Mouse (Mus musculus): Measurements from ENCODE around the gene Ush2a. TPM values are rescaled to one million over a fixed set of nuclear protein-coding genes. Genes with fewer than 3 reads are reported as not detected.
A peak's percentile ranks its signal among the peaks of the same experiment; 100 is the strongest.

The Ush2a gene
- polyA plus RNA-seq, 1 experiment, result 0.19 TPM

GRCm38 (mm10) chr1:188633736-188634135 lies 371.9 kb downstream of the Ush2a start:
- no peak for TF ChIP-seq POLR2A (IDR thresholded peaks at IDR 0.05; ENCODE audit: extremely low read depth, insufficient read depth, low read length)
- TF ChIP-seq CTCF (IDR thresholded peaks at IDR 0.05; ENCODE audit: extremely low read depth, insufficient read depth, low read length), result peak; percentile 79
- no peak overlapping the region for H3K4me3 ChIP-seq (ENCODE audit: insufficient read depth, low read length)
- no peak overlapping the region for H3K27ac ChIP-seq (ENCODE audit: insufficient read depth, low read length)
- no peaks in the 10 kb centered on the region for H3K4me1 ChIP-seq (ENCODE audit: control insufficient read depth, insufficient read depth, low read length)

GRCm38 (mm10) chr1:188639666-188640065 lies 377.8 kb downstream of the Ush2a start:
- H3K4me1 ChIP-seq (ENCODE audit: control insufficient read depth, insufficient read depth, low read length), result no peaks in the 10 kb centered on the region
- TF ChIP-seq POLR2A (IDR thresholded peaks at IDR 0.05; ENCODE audit: extremely low read depth, insufficient read depth, low read length) (no peak), CTCF (IDR thresholded peaks at IDR 0.05; ENCODE audit: extremely low read depth, insufficient read depth, low read length) (no peak)
- no peak overlapping the region for H3K4me3 ChIP-seq (ENCODE audit: insufficient read depth, low read length)
- H3K27ac ChIP-seq (ENCODE audit: insufficient read depth, low read length), result no peak overlapping the region

- Histone ChIP-seq H3K4me1 (ENCODE audit: control insufficient read depth, insufficient read depth, low read length) (no peaks in the 10 kb centered on the region), H3K27ac (ENCODE audit: insufficient read depth, low read length) (no peak overlapping the region), H3K4me3 (ENCODE audit: insufficient read depth, low read length) (no peak overlapping the region)
- no peak for TF ChIP-seq CTCF (IDR thresholded peaks at IDR 0.05; ENCODE audit: extremely low read depth, insufficient read depth, low read length)
- no peak for TF ChIP-seq POLR2A (IDR thresholded peaks at IDR 0.05; ENCODE audit: extremely low read depth, insufficient read depth, low read length)
Observed at GRCm38 (mm10) chr1:188643156-188643555, 381.3 kb downstream of the Ush2a start.

- Histone ChIP-seq H3K27ac (ENCODE audit: insufficient read depth, low read length) (no peak overlapping the region), H3K4me3 (ENCODE audit: insufficient read depth, low read length) (no peak overlapping the region), H3K4me1 (ENCODE audit: control insufficient read depth, insufficient read depth, low read length) (no peaks in the 10 kb centered on the region)
- TF ChIP-seq CTCF (IDR thresholded peaks at IDR 0.05; ENCODE audit: extremely low read depth, insufficient read depth, low read length) (no peak), POLR2A (IDR thresholded peaks at IDR 0.05; ENCODE audit: extremely low read depth, insufficient read depth, low read length) (no peak)
Observed at GRCm38 (mm10) chr1:188653001-188653400, 391.2 kb downstream of the Ush2a start.

- Histone ChIP-seq H3K4me3 (ENCODE audit: insufficient read depth, low read length) (no peak overlapping the region), H3K27ac (ENCODE audit: insufficient read depth, low read length) (no peak overlapping the region), H3K4me1 (ENCODE audit: control insufficient read depth, insufficient read depth, low read length) (no peaks in the 10 kb centered on the region)
- no peak for TF ChIP-seq CTCF (IDR thresholded peaks at IDR 0.05; ENCODE audit: extremely low read depth, insufficient read depth, low read length)
- no peak for TF ChIP-seq POLR2A (IDR thresholded peaks at IDR 0.05; ENCODE audit: extremely low read depth, insufficient read depth, low read length)
Observed at GRCm38 (mm10) chr1:188656121-188656520, 394.3 kb downstream of the Ush2a start.

- Histone ChIP-seq H3K27ac (ENCODE audit: insufficient read depth, low read length) (no peak overlapping the region), H3K4me1 (ENCODE audit: control insufficient read depth, insufficient read depth, low read length) (no peaks in the 10 kb centered on the region), H3K4me3 (ENCODE audit: insufficient read depth, low read length) (no peak overlapping the region)
- no peak for TF ChIP-seq CTCF (IDR thresholded peaks at IDR 0.05; ENCODE audit: extremely low read depth, insufficient read depth, low read length)
- no peak for TF ChIP-seq POLR2A (IDR thresholded peaks at IDR 0.05; ENCODE audit: extremely low read depth, insufficient read depth, low read length)
Observed at GRCm38 (mm10) chr1:188659159-188659558, 397.3 kb downstream of the Ush2a start.

- Histone ChIP-seq H3K4me1 (ENCODE audit: control insufficient read depth, insufficient read depth, low read length) (no peaks in the 10 kb centered on the region), H3K4me3 (ENCODE audit: insufficient read depth, low read length) (no peak overlapping the region), H3K27ac (ENCODE audit: insufficient read depth, low read length) (no peak overlapping the region)
- TF ChIP-seq POLR2A (IDR thresholded peaks at IDR 0.05; ENCODE audit: extremely low read depth, insufficient read depth, low read length) (no peak), CTCF (IDR thresholded peaks at IDR 0.05; ENCODE audit: extremely low read depth, insufficient read depth, low read length) (no peak)
Observed at GRCm38 (mm10) chr1:188660339-188660738, 398.5 kb downstream of the Ush2a start.

- H3K27ac ChIP-seq (ENCODE audit: insufficient read depth, low read length), result no peak overlapping the region
- TF ChIP-seq CTCF (IDR thresholded peaks at IDR 0.05; ENCODE audit: extremely low read depth, insufficient read depth, low read length), result no peak
- no peaks in the 10 kb centered on the region for H3K4me1 ChIP-seq (ENCODE audit: control insufficient read depth, insufficient read depth, low read length)
- no peak overlapping the region for H3K4me3 ChIP-seq (ENCODE audit: insufficient read depth, low read length)
Observed at GRCm38 (mm10) chr1:188660882-188661281, 399.1 kb downstream of the Ush2a start.

GRCm38 (mm10) chr1:188667460-188667859 lies 405.6 kb downstream of the Ush2a start:
- H3K4me3 ChIP-seq (ENCODE audit: insufficient read depth, low read length), result no peak overlapping the region
- TF ChIP-seq POLR2A (IDR thresholded peaks at IDR 0.05; ENCODE audit: extremely low read depth, insufficient read depth, low read length) (no peak), CTCF (IDR thresholded peaks at IDR 0.05; ENCODE audit: extremely low read depth, insufficient read depth, low read length) (no peak)
- no peaks in the 10 kb centered on the region for H3K4me1 ChIP-seq (ENCODE audit: control insufficient read depth, insufficient read depth, low read length)
- H3K27ac ChIP-seq (ENCODE audit: insufficient read depth, low read length), result no peak overlapping the region

GRCm38 (mm10) chr1:188668513-188668912 lies 406.7 kb downstream of the Ush2a start:
- TF ChIP-seq POLR2A (IDR thresholded peaks at IDR 0.05; ENCODE audit: extremely low read depth, insufficient read depth, low read length) (no peak), CTCF (IDR thresholded peaks at IDR 0.05; ENCODE audit: extremely low read depth, insufficient read depth, low read length) (no peak)
- no peak overlapping the region for H3K27ac ChIP-seq (ENCODE audit: insufficient read depth, low read length)

GRCm38 (mm10) chr1:188672871-188673270 lies 411.0 kb downstream of the Ush2a start:
- Histone ChIP-seq H3K4me1 (ENCODE audit: control insufficient read depth, insufficient read depth, low read length) (no peaks in the 10 kb centered on the region), H3K4me3 (ENCODE audit: insufficient read depth, low read length) (no peak overlapping the region), H3K27ac (ENCODE audit: insufficient read depth, low read length) (no peak overlapping the region)
- TF ChIP-seq CTCF (IDR thresholded peaks at IDR 0.05; ENCODE audit: extremely low read depth, insufficient read depth, low read length) (no peak), POLR2A (IDR thresholded peaks at IDR 0.05; ENCODE audit: extremely low read depth, insufficient read depth, low read length) (no peak)

More at GRCm38 (mm10) chr1:188668513-188668912, 406.7 kb downstream of the Ush2a start:
- no peaks in the 10 kb centered on the region for H3K4me1 ChIP-seq (ENCODE audit: control insufficient read depth, insufficient read depth, low read length)
- no peak overlapping the region for H3K4me3 ChIP-seq (ENCODE audit: insufficient read depth, low read length)

Data from cortical plate, adult 2 months (tissue).